19 mouse cellular contexts compared by ENCODE assay signal in genomic region chr2:157927815-157928214, GRCm38 (mm10). TPM values are rescaled to one million over a fixed set of nuclear protein-coding genes. Genes with fewer than 3 reads are reported as not detected.
DNase-seq lines count a peak whose midpoint lies in the region; ATAC-seq and TF ChIP-seq lines count a peak whose summit lies in the region.
"Had no signal": no experiment of that assay in that cellular context is flagged by ENCODE, and none has a peak within 500 bp of the region (broad histone marks: within the 10 kb centered on the region; RNA-seq: fewer than 3 reads in every experiment).

No protein-coding gene starts in this region.

- no peak for TF ChIP-seq EP300 in heart, adult 2 months (IDR thresholded peaks at IDR 0.05; ENCODE audit: insufficient read depth, low read depth, low read length)

- intact Hi-C loops in heart, adult 2 months (cut with DNase I): no loop called here
- intact Hi-C loops in left cerebral cortex, postnatal 14 days (cut with DNase I): loop anchor here (10.0 kb wide), 1 partner anchor 293 kb away; no protein-coding TSS in a partner anchor

- H3K4me2 ChIP-seq in forebrain, embryonic 14.5 days (ENCODE audit: low read length): no peak overlapping the region
- H3K4me2 ChIP-seq in hindbrain, embryonic 15.5 days: peak overlapping the region; percentile 23; the same call in 1 of the 2 replicates
- no peak overlapping the region for H3K4me2 ChIP-seq in midbrain, postnatal 0 days (ENCODE audit: low read depth, low read length, poor library complexity, severe bottlenecking)
- H3K4me2 ChIP-seq: liver, embryonic 15.5 days had no signal

- H3K36me3 ChIP-seq in forebrain, embryonic 10.5 days (replicated peaks): no peaks in the 10 kb centered on the region
- H3K36me3 ChIP-seq in forebrain, embryonic 14.5 days (ENCODE audit: control insufficient read depth, insufficient read depth, low read length): no peaks in the 10 kb centered on the region
- H3K36me3 ChIP-seq in embryonic facial prominence, embryonic 10.5 days (replicated peaks): no peaks in the 10 kb centered on the region
- no peaks in the 10 kb centered on the region for H3K36me3 ChIP-seq in hindbrain, embryonic 15.5 days
- no peaks in the 10 kb centered on the region for H3K36me3 ChIP-seq in midbrain, postnatal 0 days (ENCODE audit: insufficient read depth, low read length)
- H3K36me3 ChIP-seq in heart, adult 2 months (ENCODE audit: control insufficient read depth, insufficient read depth, low read length): no peaks in the 10 kb centered on the region
- H3K36me3 ChIP-seq: heart, embryonic 10.5 days; liver, embryonic 15.5 days had no signal

- TF ChIP-seq POLR2A in heart, adult 2 months (IDR thresholded peaks at IDR 0.05; ENCODE audit: insufficient read depth, low read depth, low read length): no peak

- H3K9me3 ChIP-seq in forebrain, embryonic 10.5 days: no peaks in the 10 kb centered on the region
- no peaks in the 10 kb centered on the region for H3K9me3 ChIP-seq in forebrain, embryonic 14.5 days (replicated peaks; ENCODE audit: control insufficient read depth, low read length)
- H3K9me3 ChIP-seq in embryonic facial prominence, embryonic 10.5 days: no peaks in the 10 kb centered on the region
- no peaks in the 10 kb centered on the region for H3K9me3 ChIP-seq in hindbrain, embryonic 15.5 days
- no peaks in the 10 kb centered on the region for H3K9me3 ChIP-seq in midbrain, postnatal 0 days (ENCODE audit: low read length)
- H3K9me3 ChIP-seq: heart, embryonic 10.5 days; liver, embryonic 15.5 days had no signal

- DNase-seq in forebrain, embryonic 10.5 days (ENCODE audit: extremely low spot score, low spot score): no peak
- no peak for DNase-seq in forebrain, embryonic 14.5 days (ENCODE audit: low spot score)
- no peak for DNase-seq in embryonic facial prominence, embryonic 10.5 days (ENCODE audit: low spot score)
- no peak for DNase-seq in midbrain, postnatal 0 days (ENCODE audit: low spot score)
- no peak for DNase-seq in heart, adult 2 months
- no peak for DNase-seq in left cerebral cortex, postnatal 14 days (ENCODE audit: low spot score in 2 of 2)
- DNase-seq in gastrocnemius, postnatal 25 days: no peak
- DNase-seq: adrenal gland, adult 2 months; cerebellum, adult 18-20 months; kidney, adult 8-10 months; left cerebral cortex, postnatal 4 days; lung, postnatal 14 days had no signal

- H3K79me2 ChIP-seq in heart, adult 2 months (replicated peaks; ENCODE audit: control insufficient read depth, insufficient read depth, low read length): no peaks in the 10 kb centered on the region

- no peak for TF ChIP-seq CTCF in midbrain, postnatal 0 days (IDR thresholded peaks at IDR 0.05)
- TF ChIP-seq CTCF in heart, adult 2 months (IDR thresholded peaks at IDR 0.05): no peak

- ATAC-seq in forebrain, embryonic 14.5 days: no peak
- no peak for ATAC-seq in hindbrain, embryonic 15.5 days (ENCODE audit: low FRiP score, low read depth)
- no peak for ATAC-seq in midbrain, postnatal 0 days (ENCODE audit: low FRiP score)

- H3K9ac ChIP-seq in forebrain, embryonic 14.5 days (ENCODE audit: low read length): no peak overlapping the region
- no peak overlapping the region for H3K9ac ChIP-seq in hindbrain, embryonic 15.5 days
- peak overlapping the region; percentile 33; the same call in 1 of the 2 replicates for H3K9ac ChIP-seq in midbrain, postnatal 0 days (replicated peaks; ENCODE audit: low read length, poor library complexity, severe bottlenecking)
- H3K9ac ChIP-seq in heart, adult 2 months (ENCODE audit: low read depth, low read length): no peak overlapping the region
- H3K9ac ChIP-seq: liver, embryonic 15.5 days had no signal

- peak overlapping the region; percentile 32; the same call in 1 of the 2 replicates for H3K27ac ChIP-seq in forebrain, embryonic 10.5 days
- H3K27ac ChIP-seq in forebrain, embryonic 14.5 days (ENCODE audit: low read depth, low read length): no peak overlapping the region
- H3K27ac ChIP-seq in embryonic facial prominence, embryonic 10.5 days (replicated peaks): peak overlapping the region; percentile 45; the same call in 1 of the 2 replicates
- peak overlapping the region; percentile 64 for H3K27ac ChIP-seq in hindbrain, embryonic 15.5 days (replicated peaks)
- H3K27ac ChIP-seq in midbrain, postnatal 0 days (ENCODE audit: low read depth, low read length): peak overlapping the region; percentile 51; the same call in 1 of the 2 replicates
- H3K27ac ChIP-seq in heart, adult 2 months: no peak overlapping the region
- H3K27ac ChIP-seq: heart, embryonic 10.5 days; liver, embryonic 15.5 days had no signal

- H3K27me3 ChIP-seq in forebrain, embryonic 10.5 days (ENCODE audit: poor library complexity, severe bottlenecking): peaks cover 52% of the 10 kb centered on the region
- H3K27me3 ChIP-seq in forebrain, embryonic 14.5 days (replicated peaks; ENCODE audit: control insufficient read depth, insufficient read depth, low read length): no peaks in the 10 kb centered on the region
- peaks cover 66% of the 10 kb centered on the region for H3K27me3 ChIP-seq in embryonic facial prominence, embryonic 10.5 days (replicated peaks; ENCODE audit: low read depth, poor library complexity, severe bottlenecking)
- no peaks in the 10 kb centered on the region for H3K27me3 ChIP-seq in hindbrain, embryonic 15.5 days
- H3K27me3 ChIP-seq in midbrain, postnatal 0 days (ENCODE audit: insufficient read depth, low read length): no peaks in the 10 kb centered on the region
- H3K27me3 ChIP-seq in heart, adult 2 months (ENCODE audit: control insufficient read depth, insufficient read depth, low read length): no peaks in the 10 kb centered on the region

- H3K4me1 ChIP-seq in forebrain, embryonic 10.5 days: peaks cover 46% of the 10 kb centered on the region
- peaks cover 7% of the 10 kb centered on the region; the same call in 1 of the 2 replicates for H3K4me1 ChIP-seq in forebrain, embryonic 14.5 days (ENCODE audit: control insufficient read depth, insufficient read depth, low read length)
- peaks cover 40% of the 10 kb centered on the region for H3K4me1 ChIP-seq in embryonic facial prominence, embryonic 10.5 days
- peaks cover 50% of the 10 kb centered on the region for H3K4me1 ChIP-seq in hindbrain, embryonic 15.5 days (replicated peaks)
- peaks cover 11% of the 10 kb centered on the region for H3K4me1 ChIP-seq in midbrain, postnatal 0 days (ENCODE audit: insufficient read depth, low read length)
- no peaks in the 10 kb centered on the region for H3K4me1 ChIP-seq in heart, adult 2 months (ENCODE audit: control insufficient read depth, insufficient read depth, low read length)
- H3K4me1 ChIP-seq: liver, embryonic 15.5 days had no signal

- no peak overlapping the region for H3K4me3 ChIP-seq in forebrain, embryonic 10.5 days
- H3K4me3 ChIP-seq in forebrain, embryonic 14.5 days (ENCODE audit: low read depth, low read length): no peak overlapping the region
- H3K4me3 ChIP-seq in embryonic facial prominence, embryonic 10.5 days: no peak overlapping the region
- no peak overlapping the region for H3K4me3 ChIP-seq in hindbrain, embryonic 15.5 days
- H3K4me3 ChIP-seq in midbrain, postnatal 0 days (ENCODE audit: low read depth, low read length): no peak overlapping the region
- no peak overlapping the region for H3K4me3 ChIP-seq in heart, adult 2 months
- H3K4me3 ChIP-seq: erythroblast, embryonic 14.5 days; heart, embryonic 10.5 days; liver, embryonic 15.5 days had no signal

- 8% methylated on average over 2 of the region's 2 CpGs for WGBS in forebrain, embryonic 10.5 days
- WGBS in forebrain, embryonic 14.5 days: 5% methylated on average over 2 of the region's 2 CpGs
- WGBS in embryonic facial prominence, embryonic 10.5 days: 22% methylated on average over 2 of the region's 2 CpGs
- 20% methylated on average over 2 of the region's 2 CpGs for WGBS in hindbrain, embryonic 15.5 days
- WGBS in midbrain, postnatal 0 days: 13% methylated on average over 2 of the region's 2 CpGs
- 44% methylated on average over 2 of the region's 2 CpGs for WGBS in heart, adult 2 months

RNA-seq across cellular contexts. Expression of gene Vstm2l, which starts 13.4 kb away (rescaled TPM):
- polyA plus RNA-seq in forebrain, embryonic 10.5 days (2016; fragmentation: Nextera tagmentation; extraction: Ambion mirVana): 0.10 and 0.11 TPM in 2 replicates
- polyA plus RNA-seq in forebrain, embryonic 14.5 days (2014; fragmentation: Nextera tagmentation; extraction: Ambion mirVana): 4.7 and 6.8 TPM in 2 replicates
- 0.21 and 0.46 TPM in 2 replicates for polyA plus RNA-seq in embryonic facial prominence, embryonic 10.5 days (2016; fragmentation: Nextera tagmentation; extraction: Ambion mirVana)
- polyA plus RNA-seq in hindbrain, embryonic 15.5 days (2015; fragmentation: Nextera tagmentation; extraction: Ambion mirVana): 32.5 and 40.0 TPM in 2 replicates
- 349 and 393 TPM in 2 replicates for total RNA-seq in midbrain, postnatal 0 days (2014; rRNA removed)
- 57.0 and 61.8 TPM in 2 replicates for polyA plus RNA-seq in midbrain, postnatal 0 days (2015; fragmentation: Nextera tagmentation; extraction: Ambion mirVana)
- not detected for total RNA-seq in heart, adult 2 months (2021)
- polyA plus RNA-seq in heart, adult 2 months (2012; rRNA removed): 0.08 TPM in 1 of 2 replicates, not detected in the other
- total RNA-seq in left cerebral cortex, postnatal 14 days (2021): 100 to 1,000 TPM; 259 to 272 TPM
- total RNA-seq in gastrocnemius, postnatal 25 days (2021): not detected
- total RNA-seq: CH12.LX; hematopoietic stem cell, adult 5-6 weeks; monocyte, adult 5-6 weeks had no signal
- polyA plus RNA-seq: erythroblast, embryonic 14.5 days; liver, embryonic 15.5 days had no signal

Comparison
In these comparisons a context has a peak if more than half of its experiments do, and no peak if none do; other contexts are left out.
1. H3K27ac ChIP-seq: peak in forebrain, embryonic 10.5 days (single experiment), embryonic facial prominence, embryonic 10.5 days (single experiment), hindbrain, embryonic 15.5 days (single experiment) and midbrain, postnatal 0 days (single experiment); none in forebrain, embryonic 14.5 days (single experiment) and heart, adult 2 months (single experiment).